Mouse (Mus musculus) forebrain, postnatal 0 days (tissue): Measurements from ENCODE around the gene Ddx50. TPM values are rescaled to one million over a fixed set of nuclear protein-coding genes. Genes with fewer than 3 reads are reported as not detected.
"Not testable (repeated sequence)": the region's sequence is repeated elsewhere in the genome, so short reads cannot be mapped to it uniquely, and the experiment has no call there.

Source experiments
- ATAC-seq: fragments of 200-750 bp; cut with Nextera tagmentation; 2 replicates; pipeline ENCODE4 v1.8.0; 2017; ENCODE audit warnings: mild to moderate bottlenecking, moderate library complexity
- DNase-seq: peaks from one replicate; pipeline ENCODE4 v3.0.0-alpha.2; 2015
- H3K27ac ChIP-seq: fragments of 300-500 bp; sonication (generic); 2 replicates; pipeline ENCODE4 v1.5.1; 2014; ENCODE audit warnings: low read depth, mild to moderate bottlenecking, antibody characterized with exemption, low read length, moderate library complexity, mixed read lengths
- H3K27me3 ChIP-seq: fragments of 300-500 bp; sonication (generic); 2 replicates; pipeline ENCODE4 v1.6.1; 2014; ENCODE audit warnings: mild to moderate bottlenecking, low read length, mixed read lengths; ENCODE audit not compliant: insufficient read depth
- H3K36me3 ChIP-seq: fragments of 300-500 bp; sonication (generic); 2 replicates; pipeline ENCODE4 v1.6.1; 2014; ENCODE audit warnings: mild to moderate bottlenecking, moderate library complexity; ENCODE audit not compliant: insufficient read depth
- H3K4me1 ChIP-seq: fragments of 300-500 bp; sonication (generic); 2 replicates; pipeline ENCODE4 v1.6.1; 2014; ENCODE audit warnings: antibody characterized with exemption; ENCODE audit not compliant: insufficient read depth
- H3K4me2 ChIP-seq: fragments of 300-500 bp; sonication (generic); 2 replicates; pipeline ENCODE4 v1.6.1; 2014; ENCODE audit warnings: low read depth, mild to moderate bottlenecking, moderate library complexity
- H3K4me3 ChIP-seq: fragments of 300-500 bp; sonication (generic); 2 replicates; pipeline ENCODE4 v1.5.1; 2014; ENCODE audit warnings: low read depth, low read length, mixed read lengths
- H3K9ac ChIP-seq: fragments of 300-500 bp; sonication (generic); 2 replicates; pipeline ENCODE4 v1.6.1; 2014; ENCODE audit warnings: mild to moderate bottlenecking
- H3K9me3 ChIP-seq: fragments of 300-500 bp; sonication (generic); 2 replicates; pipeline ENCODE4 v1.6.1; 2016; ENCODE audit warnings: low read length
- CTCF ChIP-seq: sonication (generic); IDR thresholded peaks from 2 replicates; pipeline ENCODE4 v1.5.1; 2016; ENCODE audit warnings: antibody characterized with exemption, control low read depth, low read depth
- WGBS: fragments of 180-500 bp; shearing (Covaris S2); extraction: QIAGEN DNeasy Blood & Tissue Kit; methylation state at CpG from one replicate; pipeline ENCODE4 v1.1.7; 2014; 5-methylcytosine and 5-hydroxymethylcytosine counted together
- polyA plus RNA-seq: library from polyadenylated mRNA; unstranded; fragments of >200 nt; fragmentation: Nextera tagmentation; extraction: Ambion mirVana; gene quantifications from 2 replicates; pipeline ENCODE4 v1.2.1, GENCODE M21; 2015
- total RNA-seq: library from RNA; depleted of rRNA; stranded (reverse); fragments of >200 nt; gene quantifications from 2 replicates; pipeline ENCODE4 v1.2.3, GENCODE M21; 2014

The Ddx50 gene
- total and polyA plus RNA-seq, 2 experiments from 2014 or later, result 74.5 to 91.0 TPM

DNA sequence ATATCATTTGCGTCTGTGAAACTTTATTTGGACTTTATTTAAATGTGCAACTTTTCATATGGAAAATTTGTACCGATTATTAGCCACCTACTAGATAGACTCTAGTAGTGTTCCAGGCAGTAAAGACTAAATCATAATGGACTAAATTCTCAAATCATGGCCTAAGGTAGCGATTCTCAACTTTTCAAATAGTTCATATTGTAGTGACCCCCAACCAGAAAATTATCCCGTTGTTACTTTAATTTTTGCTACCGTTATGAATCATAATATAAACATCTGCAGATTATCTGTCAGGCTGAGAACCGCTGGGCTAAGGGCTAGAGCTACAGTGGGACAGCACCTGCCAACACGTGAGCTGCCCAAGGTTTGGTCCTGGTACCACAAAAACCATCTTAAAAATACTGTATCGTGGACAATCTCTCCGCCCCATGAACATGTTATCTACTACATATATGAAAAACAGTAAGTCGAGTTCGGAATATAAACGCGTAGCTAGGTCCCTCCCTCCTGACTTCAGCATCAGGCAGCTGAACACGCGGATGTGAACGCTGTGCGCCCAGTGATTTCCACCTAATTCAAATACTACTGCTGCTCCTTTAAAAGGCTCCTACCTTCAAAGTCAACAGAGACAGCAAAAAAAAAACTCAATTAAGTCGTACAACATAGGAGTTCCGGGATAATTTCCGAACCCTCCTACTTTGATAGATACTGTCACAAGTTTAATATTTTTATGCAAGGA lies 49.8 kb downstream of the Ddx50 start:
- WGBS, result 13% methylated on average over 20 of the region's 20 CpGs
- Histone ChIP-seq H3K36me3 (peaks cover 20% of the 10 kb centered on the region), H3K4me1 (peaks cover 10% of the 10 kb centered on the region), H3K4me3 (peak overlapping the region; percentile 88), H3K27me3 (no peaks in the 10 kb centered on the region), H3K27ac (0 out of 2 replicates have a peak overlapping the region, but pooled peaks have one; percentile 79), H3K9me3 (no peaks in the 10 kb centered on the region), H3K4me2 (peak overlapping the region; percentile 77), H3K9ac (peak overlapping the region; percentile 70)
- ATAC-seq (no peak), DNase-seq (peak; percentile 8)
- no peak for TF ChIP-seq CTCF

DNA sequence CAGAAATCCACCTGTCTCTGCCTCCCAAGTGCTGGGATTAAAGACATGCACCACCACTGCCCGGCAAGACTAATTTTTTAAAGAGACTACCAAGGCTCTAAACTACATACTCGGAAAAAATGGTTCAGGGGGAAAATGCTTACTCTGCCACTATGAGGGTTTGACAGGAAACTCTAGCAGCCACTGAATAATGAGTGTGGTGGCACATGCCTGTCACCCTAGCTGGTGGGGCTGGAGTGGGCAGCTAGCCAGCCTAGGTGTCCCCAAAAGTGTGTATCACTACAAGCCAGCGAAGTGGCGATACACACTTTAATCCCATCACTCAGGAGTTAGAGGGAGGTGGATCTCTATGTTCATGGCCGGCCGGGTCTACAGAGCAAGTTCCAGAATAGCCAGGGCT lies 51.0 kb downstream of the Ddx50 start:
- 85% methylated on average over 6 of the region's 6 CpGs for whole genome bisulfite sequencing
- Histone ChIP-seq H3K27ac (no peak overlapping the region), H3K9ac (no peak overlapping the region), H3K4me3 (no peak overlapping the region), H3K4me2 (no peak overlapping the region), H3K36me3 (peaks cover 29% of the 10 kb centered on the region), H3K9me3 (no peaks in the 10 kb centered on the region), H3K4me1 (peaks cover 10% of the 10 kb centered on the region), H3K27me3 (no peaks in the 10 kb centered on the region)
- no peak for TF ChIP-seq CTCF
- no peak for DNase-seq
- no peak for ATAC-seq

DNA sequence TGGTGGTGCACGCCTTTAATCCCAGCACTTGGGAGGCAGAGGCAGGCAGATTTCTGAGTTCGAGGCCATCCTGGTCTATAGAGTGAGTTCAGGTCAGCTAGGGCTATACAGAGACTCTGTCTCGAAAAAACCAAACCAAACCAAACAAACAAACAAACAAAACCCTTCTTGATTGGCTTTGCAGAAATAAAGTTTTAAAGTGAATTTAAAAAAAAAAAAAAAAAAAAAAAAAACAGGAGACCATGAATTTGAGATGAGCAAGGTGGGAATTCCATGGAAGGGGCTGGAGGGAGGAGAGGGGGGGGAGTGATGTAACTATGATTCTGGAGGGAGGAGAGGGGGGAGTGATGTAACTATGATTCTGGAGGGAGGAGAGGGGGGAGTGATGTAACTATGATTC lies 51.7 kb downstream of the Ddx50 start:
- 92% methylated on average over 3 of the region's 3 CpGs for WGBS
- peaks cover 35% of the 10 kb centered on the region for H3K36me3 ChIP-seq
- not testable (repeated sequence) for H3K27ac ChIP-seq, ATAC-seq, H3K27me3 ChIP-seq, H3K9me3 ChIP-seq, H3K4me1 ChIP-seq, H3K4me2 ChIP-seq, H3K9ac ChIP-seq, DNase-seq, H3K4me3 ChIP-seq

DNA sequence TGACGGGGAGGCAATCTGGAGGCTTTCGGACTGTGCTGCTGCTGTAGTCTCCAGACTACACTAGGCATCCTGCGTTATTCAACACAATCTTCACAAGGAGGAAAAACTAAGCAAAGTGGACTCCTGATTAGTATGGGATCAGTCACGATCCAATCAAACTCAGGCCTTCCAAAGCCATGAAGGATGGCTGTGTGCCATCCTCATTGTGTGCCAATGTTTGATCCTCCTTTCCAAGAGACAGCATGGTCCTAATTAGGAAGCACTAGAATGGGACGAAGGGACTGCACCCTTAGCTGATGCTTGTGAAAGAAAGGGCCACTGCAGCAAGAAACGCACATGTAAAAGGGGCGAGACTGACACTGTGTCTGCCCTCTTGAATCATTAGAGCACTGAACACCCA lies 58.5 kb downstream of the Ddx50 start:
- TF ChIP-seq CTCF, result no peak
- 62% methylated on average over 7 of the region's 7 CpGs for whole genome bisulfite sequencing
- Histone ChIP-seq H3K27me3 (no peaks in the 10 kb centered on the region), H3K9me3 (no peaks in the 10 kb centered on the region), H3K4me2 (no peak overlapping the region), H3K36me3 (peaks cover 84% of the 10 kb centered on the region), H3K27ac (no peak overlapping the region), H3K4me3 (no peak overlapping the region), H3K4me1 (no peaks in the 10 kb centered on the region), H3K9ac (no peak overlapping the region)
- ATAC-seq (no peak), DNase-seq (peak; percentile 14)

DNA sequence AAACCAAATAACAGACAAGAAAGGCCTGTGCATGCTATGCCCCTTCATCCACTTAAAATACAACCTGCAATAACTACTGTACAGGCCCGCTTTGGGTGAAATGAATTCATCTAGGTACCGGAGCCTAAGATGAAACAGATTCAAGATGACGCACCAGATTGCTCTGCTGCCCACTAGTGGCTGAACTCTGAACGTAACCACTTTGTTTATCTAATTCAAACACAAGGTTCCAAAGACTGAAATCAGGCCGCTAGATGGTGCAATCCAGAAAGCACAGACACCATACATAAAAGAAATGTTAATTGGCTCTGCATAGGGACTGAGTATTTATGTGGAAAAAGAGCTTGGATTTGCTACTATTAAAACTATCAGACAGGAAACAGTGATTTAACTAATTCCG lies 60.8 kb downstream of the Ddx50 start:
- Histone ChIP-seq H3K4me1 (no peaks in the 10 kb centered on the region), H3K9ac (no peak overlapping the region), H3K27me3 (no peaks in the 10 kb centered on the region), H3K27ac (no peak overlapping the region), H3K4me2 (no peak overlapping the region), H3K9me3 (no peaks in the 10 kb centered on the region), H3K36me3 (peaks cover 88% of the 10 kb centered on the region), H3K4me3 (no peak overlapping the region)
- ATAC-seq (peak; percentile 97), DNase-seq (peak; percentile 95)
- TF ChIP-seq CTCF, result peak; percentile 96
- 18% methylated on average over 6 of the region's 6 CpGs for WGBS

DNA sequence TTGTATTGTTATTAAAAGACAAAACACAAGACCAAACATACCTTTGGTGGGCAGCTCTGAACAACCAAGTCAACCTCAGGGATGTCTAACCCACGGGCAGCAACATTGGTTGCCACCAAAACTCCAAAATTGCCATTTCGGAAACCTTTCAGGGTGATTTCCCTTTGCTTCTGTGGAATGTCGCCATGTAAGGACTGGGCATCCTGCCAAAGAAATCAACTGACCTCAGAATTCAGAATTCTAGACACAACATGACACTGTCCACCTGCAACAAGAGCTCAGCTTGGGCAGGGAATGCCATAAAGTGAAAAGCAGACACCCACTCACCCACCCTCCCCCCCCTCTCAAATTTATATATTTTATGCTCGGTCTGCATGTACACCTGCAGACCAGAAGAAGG lies 62.4 kb downstream of the Ddx50 start:
- Histone ChIP-seq H3K4me3 (no peak overlapping the region), H3K4me1 (no peaks in the 10 kb centered on the region), H3K9me3 (no peaks in the 10 kb centered on the region), H3K36me3 (peaks cover 89% of the 10 kb centered on the region), H3K27ac (no peak overlapping the region), H3K4me2 (no peak overlapping the region), H3K27me3 (no peaks in the 10 kb centered on the region), H3K9ac (no peak overlapping the region)
- no peak for DNase-seq
- WGBS, result 75% methylated on average over 4 of the region's 4 CpGs
- no peak for TF ChIP-seq CTCF
- ATAC-seq, result no peak

DNA sequence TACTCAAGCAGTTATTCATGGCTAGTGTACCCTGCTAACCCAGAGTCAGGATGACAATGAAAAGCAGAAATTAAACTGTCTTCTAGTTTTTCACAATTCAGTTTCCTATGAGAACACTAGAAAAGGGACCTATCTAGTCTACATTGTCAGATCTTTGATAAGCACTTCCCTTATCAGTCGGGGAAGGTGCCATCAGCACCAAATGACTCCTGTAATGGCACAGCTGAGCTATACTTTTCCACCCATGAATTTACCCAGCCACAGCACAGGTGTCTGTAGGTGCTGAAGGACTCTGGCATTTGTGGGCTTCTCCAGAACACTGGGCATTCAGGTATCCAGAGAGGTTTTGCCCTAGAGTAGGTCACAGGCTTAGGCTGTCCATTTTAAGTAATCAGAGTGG lies 67.8 kb downstream of the Ddx50 start:
- no peak overlapping the region for H3K27ac ChIP-seq
- no peak for ATAC-seq
- no peaks in the 10 kb centered on the region for H3K27me3 ChIP-seq
- H3K4me2 ChIP-seq, result no peak overlapping the region
- peaks cover 3% of the 10 kb centered on the region; the same call in 1 of the 2 replicates for H3K4me1 ChIP-seq
- H3K9me3 ChIP-seq, result no peaks in the 10 kb centered on the region
- H3K4me3 ChIP-seq, result no peak overlapping the region
- H3K9ac ChIP-seq, result no peak overlapping the region
- TF ChIP-seq CTCF, result no peak
- no peak for DNase-seq
- H3K36me3 ChIP-seq, result peaks cover 74% of the 10 kb centered on the region
- WGBS, result 97% methylated on average over 1 of the region's 1 CpGs
